Mouse (Mus musculus): ENCODE measurements at regions not wholly inside any gene's neighbourhood (a gene's known extent, or its start where the extent isn't known, plus 50 kb on each side); places are given as distances from the start of the nearest gene placed in this dataset.

DNA sequence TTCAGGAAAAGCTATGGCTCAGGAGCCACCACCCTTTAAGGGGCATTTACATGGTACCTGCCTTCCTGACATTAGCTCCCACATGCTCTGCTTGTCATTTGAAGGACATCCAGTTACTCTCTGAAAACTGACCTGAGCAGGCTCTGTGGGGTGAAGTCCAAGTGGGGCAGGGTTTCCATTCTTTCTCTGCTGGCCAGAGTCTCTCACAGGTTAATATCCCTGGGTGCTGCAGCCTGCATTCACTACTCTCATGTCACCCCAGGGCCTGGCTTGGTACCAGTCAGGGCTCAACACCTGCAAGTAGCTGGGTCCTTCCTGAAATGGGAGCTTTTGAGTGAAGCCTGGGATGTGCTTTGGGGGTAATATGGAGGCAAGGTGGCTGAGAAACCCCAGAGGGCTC, 188.8 kb upstream of the Ncam1 start:
- no peaks in the 10 kb centered on the region for H3K36me3 ChIP-seq (ENCODE audit: control insufficient read depth, insufficient read depth, low read length)
- no peak overlapping the region for H3K4me3 ChIP-seq (ENCODE audit: low read depth, low read length)
- no peaks in the 10 kb centered on the region for H3K27me3 ChIP-seq (ENCODE audit: control insufficient read depth, insufficient read depth, low read length)
- ATAC-seq (ENCODE audit: insufficient read depth, low FRiP score, low TSS enrichment) (no peak), DNase-seq (ENCODE audit: low spot score) (no peak)
- no peaks in the 10 kb centered on the region for H3K4me1 ChIP-seq (ENCODE audit: control insufficient read depth, insufficient read depth, low read length)
- H3K9me3 ChIP-seq (ENCODE audit: control insufficient read depth, low read length) = no peaks in the 10 kb centered on the region
- H3K9ac ChIP-seq (ENCODE audit: low read length) = no peak overlapping the region
- no peak overlapping the region for H3K27ac ChIP-seq (ENCODE audit: low read depth, low read length)
- H3K4me2 ChIP-seq (ENCODE audit: low read depth) = no peak overlapping the region

DNA sequence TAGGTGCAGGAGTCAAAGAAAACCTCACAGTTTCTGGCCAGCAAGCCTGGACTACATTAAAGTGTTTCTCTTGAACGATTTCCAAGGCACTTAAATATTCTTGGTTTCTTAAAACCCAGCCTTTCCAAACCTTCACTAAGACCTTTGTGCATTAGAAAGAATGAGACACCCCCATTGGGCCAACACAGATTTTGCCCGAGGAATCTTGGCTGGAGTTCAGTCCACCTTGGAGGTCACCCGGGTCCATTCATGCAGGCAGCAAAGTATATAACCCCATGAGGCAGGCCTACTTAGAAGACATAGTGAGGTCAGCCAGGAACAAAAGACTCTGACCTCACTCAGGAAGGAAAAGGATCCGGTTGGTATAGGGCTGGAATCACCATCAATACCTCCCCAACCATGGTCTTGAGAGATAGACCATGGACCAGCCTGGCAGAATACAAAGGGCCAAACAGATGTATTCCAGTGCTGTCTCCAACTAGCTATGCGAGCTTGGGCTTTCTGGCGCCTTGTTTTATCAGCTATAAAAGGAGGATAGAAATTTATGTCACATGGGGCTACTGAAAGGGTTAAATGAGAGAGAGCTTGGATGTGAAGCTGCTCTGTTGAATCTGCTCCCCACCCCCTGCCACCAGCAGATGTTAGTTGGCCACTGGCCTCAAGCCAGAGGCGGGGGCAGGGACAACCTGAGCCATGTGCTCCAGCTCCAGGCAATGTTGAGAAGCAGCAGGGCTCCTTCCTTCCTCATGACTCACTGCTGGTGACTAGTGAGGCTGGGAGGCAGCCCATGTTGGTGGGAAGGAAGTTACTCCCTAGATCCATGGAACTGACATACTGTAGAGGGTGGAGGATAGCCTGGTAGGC, 181.9 kb upstream of the Ncam1 start:
- H3K4me2 ChIP-seq (ENCODE audit: low read depth) = no peak overlapping the region

GRCm38 (mm10) chr9:49975938-49976671, 177.4 kb upstream of the Ncam1 start:
- H3K4me2 ChIP-seq (ENCODE audit: low read depth) = no peak overlapping the region
- WGBS = 64% methylated on average over 11 of the region's 11 CpGs
- no peaks in the 10 kb centered on the region for H3K4me1 ChIP-seq (ENCODE audit: control insufficient read depth, insufficient read depth, low read length)
- H3K36me3 ChIP-seq (ENCODE audit: control insufficient read depth, insufficient read depth, low read length) = no peaks in the 10 kb centered on the region
- DNase-seq (ENCODE audit: low spot score) = no peak
- no peaks in the 10 kb centered on the region for H3K27me3 ChIP-seq (ENCODE audit: control insufficient read depth, insufficient read depth, low read length)
- ATAC-seq (ENCODE audit: insufficient read depth, low FRiP score, low TSS enrichment) = no peak
- H3K9me3 ChIP-seq (ENCODE audit: control insufficient read depth, low read length) = no peaks in the 10 kb centered on the region
- no peak overlapping the region for H3K27ac ChIP-seq (ENCODE audit: low read depth, low read length)
- no peak overlapping the region for H3K9ac ChIP-seq (ENCODE audit: low read length)
- no peak overlapping the region for H3K4me3 ChIP-seq (ENCODE audit: low read depth, low read length)

More for the DNA sequence above, 181.9 kb upstream of the Ncam1 start:
- Histone ChIP-seq H3K4me1 (ENCODE audit: control insufficient read depth, insufficient read depth, low read length) (no peaks in the 10 kb centered on the region), H3K27me3 (ENCODE audit: control insufficient read depth, insufficient read depth, low read length) (no peaks in the 10 kb centered on the region), H3K27ac (ENCODE audit: low read depth, low read length) (no peak overlapping the region), H3K36me3 (ENCODE audit: control insufficient read depth, insufficient read depth, low read length) (no peaks in the 10 kb centered on the region), H3K9ac (ENCODE audit: low read length) (no peak overlapping the region), H3K9me3 (ENCODE audit: control insufficient read depth, low read length) (no peaks in the 10 kb centered on the region), H3K4me3 (ENCODE audit: low read depth, low read length) (no peak overlapping the region)
- no peak for ATAC-seq (ENCODE audit: insufficient read depth, low FRiP score, low TSS enrichment)
- peak; percentile 46 for DNase-seq (ENCODE audit: low spot score)
- 65% methylated on average over 7 of the region's 7 CpGs for WGBS

GRCm38 (mm10) chr9:49973974-49974495, 175.3 kb upstream of the Ncam1 start:
- ATAC-seq (ENCODE audit: insufficient read depth, low FRiP score, low TSS enrichment) (no peak), DNase-seq (ENCODE audit: low spot score) (no peak)
- 89% methylated on average over 5 of the region's 5 CpGs for WGBS
- Histone ChIP-seq H3K4me1 (ENCODE audit: control insufficient read depth, insufficient read depth, low read length) (no peaks in the 10 kb centered on the region), H3K4me3 (ENCODE audit: low read depth, low read length) (no peak overlapping the region), H3K9ac (ENCODE audit: low read length) (no peak overlapping the region), H3K4me2 (ENCODE audit: low read depth) (no peak overlapping the region), H3K9me3 (ENCODE audit: control insufficient read depth, low read length) (no peaks in the 10 kb centered on the region), H3K27ac (ENCODE audit: low read depth, low read length) (no peak overlapping the region), H3K27me3 (ENCODE audit: control insufficient read depth, insufficient read depth, low read length) (no peaks in the 10 kb centered on the region), H3K36me3 (ENCODE audit: control insufficient read depth, insufficient read depth, low read length) (no peaks in the 10 kb centered on the region)

- 88% methylated on average over 6 of the region's 6 CpGs for WGBS
- no peaks in the 10 kb centered on the region for H3K4me1 ChIP-seq (ENCODE audit: control insufficient read depth, insufficient read depth, low read length)
- H3K27me3 ChIP-seq (ENCODE audit: control insufficient read depth, insufficient read depth, low read length) = no peaks in the 10 kb centered on the region
- H3K4me3 ChIP-seq (ENCODE audit: low read depth, low read length) = no peak overlapping the region
- ATAC-seq (ENCODE audit: insufficient read depth, low FRiP score, low TSS enrichment) (no peak), DNase-seq (ENCODE audit: low spot score) (no peak)
- no peaks in the 10 kb centered on the region for H3K36me3 ChIP-seq (ENCODE audit: control insufficient read depth, insufficient read depth, low read length)
- no peak overlapping the region for H3K4me2 ChIP-seq (ENCODE audit: low read depth)
- no peak overlapping the region for H3K9ac ChIP-seq (ENCODE audit: low read length)
- H3K27ac ChIP-seq (ENCODE audit: low read depth, low read length) = no peak overlapping the region
- no peaks in the 10 kb centered on the region for H3K9me3 ChIP-seq (ENCODE audit: control insufficient read depth, low read length)
These were observed 170.7 kb upstream of the Ncam1 start for GRCm38 (mm10) chr9:49969429-49969828.

GRCm38 (mm10) chr9:49964666-49965065, 165.9 kb upstream of the Ncam1 start:
- DNase-seq (ENCODE audit: low spot score) (no peak), ATAC-seq (ENCODE audit: insufficient read depth, low FRiP score, low TSS enrichment) (no peak)
- H3K36me3 ChIP-seq (ENCODE audit: control insufficient read depth, insufficient read depth, low read length) = no peaks in the 10 kb centered on the region
- no peaks in the 10 kb centered on the region for H3K9me3 ChIP-seq (ENCODE audit: control insufficient read depth, low read length)
- H3K4me3 ChIP-seq (ENCODE audit: low read depth, low read length) = no peak overlapping the region
- no peak overlapping the region for H3K4me2 ChIP-seq (ENCODE audit: low read depth)
- no peak overlapping the region for H3K9ac ChIP-seq (ENCODE audit: low read length)
- 84% methylated on average over 4 of the region's 4 CpGs for WGBS
- no peak overlapping the region for H3K27ac ChIP-seq (ENCODE audit: low read depth, low read length)
- no peaks in the 10 kb centered on the region for H3K27me3 ChIP-seq (ENCODE audit: control insufficient read depth, insufficient read depth, low read length)
- H3K4me1 ChIP-seq (ENCODE audit: control insufficient read depth, insufficient read depth, low read length) = peaks cover 29% of the 10 kb centered on the region

DNA sequence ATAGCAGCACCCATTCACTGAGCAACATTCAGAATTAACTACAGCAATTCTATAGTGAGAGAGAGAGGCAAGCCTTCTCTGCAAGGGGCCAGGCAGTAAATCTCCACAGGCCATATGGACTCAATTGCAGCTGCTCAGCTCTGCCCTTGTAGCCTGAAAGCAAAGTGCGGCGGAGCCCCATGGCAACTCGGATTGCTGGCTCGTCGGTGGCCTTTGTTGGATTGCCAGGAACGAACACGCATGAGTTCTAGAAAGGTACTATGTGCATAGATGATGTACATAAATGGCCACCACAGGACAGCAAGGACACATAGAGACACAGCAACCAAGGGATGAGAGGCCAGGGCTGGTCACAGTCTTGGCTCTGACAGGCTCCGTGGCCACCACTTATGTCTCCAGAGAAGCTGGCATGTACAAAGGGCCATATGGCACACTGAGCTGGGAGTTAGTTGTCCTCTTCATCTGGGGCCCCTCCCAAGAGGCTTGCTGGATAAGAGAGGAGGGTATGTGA, 163.9 kb upstream of the Ncam1 start:
- H3K36me3 ChIP-seq (ENCODE audit: control insufficient read depth, insufficient read depth, low read length) = no peaks in the 10 kb centered on the region
- peak overlapping the region; percentile 89 for H3K27ac ChIP-seq (ENCODE audit: low read depth, low read length)
- no peaks in the 10 kb centered on the region for H3K27me3 ChIP-seq (ENCODE audit: control insufficient read depth, insufficient read depth, low read length)
- no peaks in the 10 kb centered on the region for H3K9me3 ChIP-seq (ENCODE audit: control insufficient read depth, low read length)
- no peak overlapping the region for H3K4me3 ChIP-seq (ENCODE audit: low read depth, low read length)
- WGBS = 5% methylated on average over 8 of the region's 8 CpGs
- ATAC-seq (ENCODE audit: insufficient read depth, low FRiP score, low TSS enrichment) = peak; percentile 91
- DNase-seq (ENCODE audit: low spot score) = peak; percentile 79
- H3K4me1 ChIP-seq (ENCODE audit: control insufficient read depth, insufficient read depth, low read length) = peaks cover 29% of the 10 kb centered on the region
- H3K9ac ChIP-seq (ENCODE audit: low read length) = no peak overlapping the region
- peak overlapping the region; percentile 25; the same call in 1 of the 2 replicates for H3K4me2 ChIP-seq (ENCODE audit: low read depth)

DNA sequence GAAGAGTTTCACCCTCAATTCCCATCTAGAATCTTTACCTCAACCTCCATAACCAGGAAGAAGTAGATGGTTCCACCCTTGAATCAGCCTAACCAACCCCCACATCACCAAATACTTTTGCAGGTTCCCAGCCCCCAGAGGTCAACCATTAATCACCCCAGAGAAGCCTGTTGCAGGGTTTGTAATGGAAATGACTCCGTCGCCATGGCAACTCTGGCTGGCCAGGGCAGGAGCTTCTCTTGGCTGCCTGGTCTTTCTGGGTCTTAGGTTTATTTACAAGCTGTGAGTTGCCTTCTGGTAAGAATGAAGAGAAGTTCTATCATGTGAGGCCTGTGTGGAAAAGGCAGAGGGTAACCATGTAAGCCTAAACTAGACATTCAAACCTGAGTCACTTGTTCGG, 163.2 kb upstream of the Ncam1 start:
- Histone ChIP-seq H3K36me3 (ENCODE audit: control insufficient read depth, insufficient read depth, low read length) (no peaks in the 10 kb centered on the region), H3K9ac (ENCODE audit: low read length) (no peak overlapping the region), H3K4me3 (ENCODE audit: low read depth, low read length) (no peak overlapping the region), H3K9me3 (ENCODE audit: control insufficient read depth, low read length) (no peaks in the 10 kb centered on the region), H3K4me2 (ENCODE audit: low read depth) (peak overlapping the region; percentile 25; the same call in 1 of the 2 replicates), H3K27ac (ENCODE audit: low read depth, low read length) (peak overlapping the region; percentile 89), H3K4me1 (ENCODE audit: control insufficient read depth, insufficient read depth, low read length) (peaks cover 29% of the 10 kb centered on the region), H3K27me3 (ENCODE audit: control insufficient read depth, insufficient read depth, low read length) (no peaks in the 10 kb centered on the region)
- DNase-seq (ENCODE audit: low spot score) (peak; percentile 86), ATAC-seq (ENCODE audit: insufficient read depth, low FRiP score, low TSS enrichment) (peak; percentile 79)
- 6% methylated on average over 3 of the region's 3 CpGs for WGBS

All from neural tube, embryonic 11.5 days (tissue).